Mouse (Mus musculus): Measurements from ENCODE around the gene Mettl6.

GRCm38 (mm10) chr14:31462886-31463285 lies 32.0 kb downstream of the Mettl6 start:
- TF ChIP-seq GATA1 (IDR thresholded peaks at IDR 0.05; ENCODE audit: borderline replicate concordance, low read length) = no peak
- TF ChIP-seq FLI1 (IDR thresholded peaks at IDR 0.05; ENCODE audit: low read length) = no peak
